Mouse (Mus musculus) inflammation-experienced regulatory T-cells, adult 6 months (primary cell): ENCODE measurements at regions not wholly inside any gene's neighbourhood (a gene's known extent, or its start where the extent isn't known, plus 50 kb on each side); places are given as distances from the start of the nearest gene placed in this dataset.

Source experiments
- ATAC-seq: one replicate; pipeline ENCODE4 v1.8.0; 2017

- ATAC-seq = no peak
These were observed 255.1 kb upstream of the Sdk2 start for GRCm38 (mm10) chr11:114321974-114322373.

- no peak for ATAC-seq
These were observed 254.7 kb upstream of the Sdk2 start for GRCm38 (mm10) chr11:114321527-114321926.

GRCm38 (mm10) chr11:114315274-114315673 is 248.4 kb upstream of the Sdk2 start:
- ATAC-seq = no peak

- no peak for ATAC-seq
These were observed 246.8 kb upstream of the Sdk2 start for GRCm38 (mm10) chr11:114313652-114314051.

- no peak for ATAC-seq
These were observed 244.8 kb upstream of the Sdk2 start for GRCm38 (mm10) chr11:114311640-114312039.

DNA sequence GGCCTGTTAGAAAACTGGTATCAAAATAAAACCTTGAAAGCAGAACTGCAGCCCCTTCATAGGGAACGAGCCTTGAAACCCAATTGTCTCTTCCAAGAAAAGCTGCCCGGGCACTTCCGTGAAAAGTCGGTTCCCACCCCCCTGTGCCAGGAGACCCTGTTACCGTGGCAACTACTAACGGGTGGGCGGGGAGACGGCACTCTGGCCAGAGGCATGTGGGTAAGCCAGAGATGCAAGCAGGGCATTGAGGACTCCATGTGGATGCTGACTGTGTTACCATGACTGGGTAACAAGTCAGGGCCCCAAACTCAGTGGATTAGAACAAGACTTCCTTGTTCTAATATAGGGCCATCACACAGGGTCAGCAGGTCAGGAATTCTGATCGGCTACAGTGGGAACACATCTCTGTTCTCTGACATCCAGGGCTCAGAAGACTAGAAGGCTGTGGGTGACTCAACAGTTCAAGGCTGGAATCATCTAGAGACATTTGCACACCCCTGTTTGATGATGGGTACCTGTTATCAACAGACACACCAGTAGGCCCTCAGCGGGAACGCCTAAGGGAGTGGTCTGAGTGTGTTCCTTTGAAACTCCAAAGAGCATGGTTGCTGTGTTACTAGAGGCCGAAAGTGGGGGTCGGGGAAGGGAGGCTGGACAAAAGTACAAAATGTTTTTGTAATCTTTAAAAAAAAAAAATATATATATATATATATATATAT is 236.9 kb upstream of the Sdk2 start:
- ATAC-seq = no peak

- no peak for ATAC-seq
These were observed 233.9 kb upstream of the Sdk2 start for GRCm38 (mm10) chr11:114300611-114301319.

- ATAC-seq = no peak
These were observed 230.0 kb upstream of the Sdk2 start for GRCm38 (mm10) chr11:114296816-114297334.

DNA sequence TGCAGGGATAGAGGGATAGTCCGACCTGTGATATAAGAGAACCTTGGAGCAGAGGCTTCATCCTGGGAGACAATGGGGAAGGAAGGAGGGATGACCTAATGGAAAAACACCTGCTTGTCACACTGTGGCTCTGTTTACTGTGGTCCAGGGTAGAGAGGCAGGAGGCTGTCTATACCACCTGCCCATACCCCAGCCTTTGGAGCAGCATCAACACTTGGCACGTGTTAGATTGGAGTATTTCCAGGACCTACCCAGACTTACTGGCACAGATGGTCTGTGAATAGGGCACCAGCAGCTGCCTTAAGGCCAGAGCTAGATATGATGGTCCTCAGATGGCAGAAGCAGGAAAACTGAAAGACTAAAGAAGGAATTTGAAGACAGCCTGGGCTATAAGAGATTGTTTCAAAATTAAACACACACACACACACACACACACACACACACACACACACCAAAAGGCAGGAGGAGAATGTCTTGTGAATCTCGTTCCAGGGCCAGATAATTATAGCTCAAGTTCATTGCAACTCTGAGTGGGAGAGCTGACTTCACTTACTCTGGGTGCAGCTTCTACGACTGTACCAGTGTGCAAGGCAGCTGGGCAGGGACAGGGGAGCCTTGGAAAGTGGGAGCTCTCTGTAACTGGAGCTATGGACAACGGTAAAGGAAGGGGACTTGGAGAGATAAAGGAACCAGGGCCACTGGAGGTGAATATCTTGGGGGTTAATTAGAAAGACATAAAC is 227.8 kb upstream of the Sdk2 start:
- no peak for ATAC-seq

- no peak for ATAC-seq
These were observed 224.4 kb upstream of the Sdk2 start for GRCm38 (mm10) chr11:114291258-114291657.

DNA sequence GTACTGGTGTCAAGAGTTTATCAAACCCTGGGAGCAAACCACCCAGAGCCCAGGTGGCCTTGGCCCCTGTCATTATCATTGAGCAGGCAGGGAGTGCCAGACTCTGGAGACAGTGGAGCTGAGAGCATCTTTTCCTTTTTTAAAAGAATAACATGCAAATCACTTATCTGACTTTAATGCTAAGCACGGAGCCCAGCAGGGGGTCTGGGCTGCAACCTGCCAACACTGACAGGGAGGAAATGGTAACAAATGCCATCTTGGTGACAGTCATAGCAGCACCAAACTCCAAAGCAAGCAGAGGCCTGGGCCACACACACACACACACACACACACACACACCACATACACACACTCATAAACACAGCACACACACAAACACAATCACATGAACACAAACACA is 223.1 kb upstream of the Sdk2 start:
- ATAC-seq = no peak

- ATAC-seq = no peak
These were observed 218.2 kb upstream of the Sdk2 start for GRCm38 (mm10) chr11:114284820-114285666.

DNA sequence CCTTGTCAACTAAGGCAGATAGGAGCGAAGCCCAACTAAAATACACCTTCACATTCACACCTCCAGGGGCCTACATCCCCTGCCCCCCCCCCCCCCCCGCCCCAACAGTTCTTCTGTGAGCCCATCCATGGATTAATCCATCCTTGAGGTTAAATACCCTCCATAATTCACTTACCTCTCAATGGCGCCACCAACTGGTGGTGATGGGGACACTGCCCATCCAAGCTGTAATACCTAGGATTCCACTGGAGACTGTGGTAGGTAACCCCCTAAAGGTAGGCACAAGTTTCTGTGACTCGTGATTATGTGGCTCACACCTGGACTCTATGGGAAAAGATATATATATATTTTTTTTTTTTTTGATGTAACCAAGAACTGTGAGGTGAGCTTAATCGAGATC is 216.4 kb upstream of the Sdk2 start:
- ATAC-seq = no peak

- ATAC-seq = no peak
These were observed 215.7 kb upstream of the Sdk2 start for GRCm38 (mm10) chr11:114282566-114282965.

- no peak for ATAC-seq
These were observed 215.0 kb upstream of the Sdk2 start for GRCm38 (mm10) chr11:114281846-114282245.

- ATAC-seq = no peak
These were observed 214.3 kb upstream of the Sdk2 start for GRCm38 (mm10) chr11:114281041-114281695.

- no peak for ATAC-seq
These were observed 210.9 kb upstream of the Sdk2 start for GRCm38 (mm10) chr11:114277513-114278304.

GRCm38 (mm10) chr11:114270358-114271072 is 203.7 kb upstream of the Sdk2 start:
- no peak for ATAC-seq

GRCm38 (mm10) chr11:114261959-114262358 is 195.1 kb upstream of the Sdk2 start:
- no peak for ATAC-seq

DNA sequence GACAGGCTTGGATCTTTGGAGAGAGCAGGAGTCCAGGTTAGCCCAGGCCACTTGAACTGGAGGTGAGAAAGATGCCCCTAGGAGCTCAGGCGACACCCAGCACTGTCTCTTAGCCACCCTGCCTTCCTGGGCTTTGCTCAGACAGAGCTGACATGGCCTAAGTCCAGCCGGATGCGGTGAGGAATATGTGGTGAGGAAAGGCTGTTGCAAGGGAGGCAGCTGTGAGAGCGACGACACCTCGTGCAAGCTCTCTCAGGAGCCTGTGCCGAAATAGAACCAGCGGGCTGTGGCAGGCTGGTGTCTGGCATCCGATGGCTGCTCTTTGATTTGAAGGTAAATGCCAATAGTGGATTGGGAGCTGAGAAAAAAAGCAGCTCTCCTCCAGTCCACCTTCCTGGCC is 191.4 kb upstream of the Sdk2 start:
- ATAC-seq = no peak
